ENCODE assay signal across 9 mouse cellular contexts in the genomic region with DNA sequence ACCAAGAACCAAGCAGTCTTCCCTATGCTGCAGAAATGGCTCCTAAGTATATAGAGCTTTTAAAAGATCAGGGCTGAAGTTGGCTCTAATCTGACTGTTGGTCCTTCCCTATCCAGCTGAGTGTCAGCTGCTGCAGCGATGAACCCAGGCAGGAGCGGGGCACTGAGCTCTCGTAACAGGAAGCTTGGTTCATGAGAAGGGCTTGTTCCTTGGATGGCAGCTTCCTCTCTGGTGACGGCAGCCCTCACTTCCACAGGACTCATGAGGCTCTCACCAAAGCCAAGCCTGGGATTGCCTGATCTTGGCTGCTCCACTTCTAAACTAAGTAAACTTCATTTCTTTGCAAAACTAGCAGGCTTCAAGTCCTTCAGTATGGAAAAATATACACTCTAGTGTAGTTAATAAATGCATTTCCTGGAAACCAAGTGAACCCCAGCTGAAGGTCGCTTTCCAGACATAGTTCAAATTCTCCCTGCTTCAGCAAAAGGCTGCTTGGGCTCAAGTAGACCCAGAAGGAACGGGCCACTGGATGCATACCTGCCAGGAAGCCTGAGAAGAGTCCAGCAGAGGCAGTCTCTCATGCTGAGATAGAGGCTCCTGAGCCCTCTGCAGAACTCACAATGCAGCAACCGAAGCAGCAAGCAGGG. TPM values are rescaled to one million over a fixed set of nuclear protein-coding genes. Genes with fewer than 3 reads are reported as not detected.
A peak's percentile ranks its signal among the peaks of the same experiment; 100 is the strongest.
DNase-seq lines count a peak whose midpoint lies in the region; ATAC-seq and TF ChIP-seq lines count a peak whose summit lies in the region.
"Had no signal": no experiment of that assay in that cellular context is flagged by ENCODE, and none has a peak within 500 bp of the region (broad histone marks: within the 10 kb centered on the region; RNA-seq: fewer than 3 reads in every experiment).

No protein-coding gene starts in this region.

- ATAC-seq in intestine, postnatal 0 days = no peak

- DNase-seq in thymus, postnatal 0 days (ENCODE audit: low spot score) = peak; percentile 8
- DNase-seq in thymus, postnatal 25 days = no peak
- DNase-seq in liver = peak; percentile 38
- DNase-seq in skeletal muscle tissue, adult 2 months (ENCODE audit: low read depth, low spot score) = peak; percentile 46
- no peak for DNase-seq in cerebellum, postnatal 4 days (ENCODE audit: low spot score in 2 of 2)
- no peak for DNase-seq in right cerebral cortex, adult 2 months (ENCODE audit: low spot score in 2 of 2)
- DNase-seq in midbrain, embryonic 10.5 days (ENCODE audit: low spot score) = no peak

- no peaks in the 10 kb centered on the region; the same call in 1 of the 2 replicates for H3K36me3 ChIP-seq in intestine, postnatal 0 days (ENCODE audit: control insufficient read depth, insufficient read depth)
- H3K36me3 ChIP-seq in midbrain, embryonic 10.5 days = no peaks in the 10 kb centered on the region

- no peak for TF ChIP-seq CTCF in intestine, postnatal 0 days (IDR thresholded peaks at IDR 0.05; ENCODE audit: low read depth)

- no peaks in the 10 kb centered on the region for H3K27me3 ChIP-seq in intestine, postnatal 0 days (replicated peaks; ENCODE audit: control insufficient read depth, insufficient read depth, low read length)
- no peaks in the 10 kb centered on the region for H3K27me3 ChIP-seq in midbrain, embryonic 10.5 days (ENCODE audit: low read depth, poor library complexity, severe bottlenecking)

- H3K4me1 ChIP-seq in intestine, postnatal 0 days (replicated peaks; ENCODE audit: control insufficient read depth, insufficient read depth, low read length) = no peaks in the 10 kb centered on the region
- H3K4me1 ChIP-seq in midbrain, embryonic 10.5 days = no peaks in the 10 kb centered on the region

- 0 out of 2 replicates have a peak overlapping the region, but pooled peaks have one; percentile 0 for H3K27ac ChIP-seq in intestine, postnatal 0 days (ENCODE audit: low read depth, low read length)
- H3K27ac ChIP-seq in midbrain, embryonic 10.5 days (replicated peaks) = no peak overlapping the region

- H3K9ac ChIP-seq in intestine, postnatal 0 days (ENCODE audit: low read depth, low read length) = no peak overlapping the region

- H3K4me3 ChIP-seq in intestine, postnatal 0 days (ENCODE audit: low read depth, low read length) = no peak overlapping the region
- no peak overlapping the region for H3K4me3 ChIP-seq in midbrain, embryonic 10.5 days
- H3K4me3 ChIP-seq: myocyte had no signal

- WGBS in intestine, postnatal 0 days = 53% methylated on average over 7 of the region's 7 CpGs
- 79% methylated on average over 7 of the region's 7 CpGs for WGBS in midbrain, embryonic 10.5 days

- no peak overlapping the region for H3K4me2 ChIP-seq in intestine, postnatal 0 days (replicated peaks; ENCODE audit: low read depth)

- no peaks in the 10 kb centered on the region for H3K9me3 ChIP-seq in intestine, postnatal 0 days (ENCODE audit: control insufficient read depth)
- no peaks in the 10 kb centered on the region for H3K9me3 ChIP-seq in midbrain, embryonic 10.5 days (replicated peaks)

RNA-seq across cellular contexts. Expression of gene Lpin2, which starts 54.8 kb away (rescaled TPM):
- 18.2 and 19.8 TPM in 2 replicates for polyA plus RNA-seq in thymus, postnatal 0 days (2015; fragmentation: Nextera tagmentation; extraction: Ambion mirVana)
- polyA plus RNA-seq in intestine, postnatal 0 days (2015; fragmentation: Nextera tagmentation; extraction: Ambion mirVana) = 22.2 and 24.8 TPM in 2 replicates
- polyA plus RNA-seq in midbrain, embryonic 10.5 days (2016; fragmentation: Nextera tagmentation; extraction: Ambion mirVana) = 34.5 and 37.3 TPM in 2 replicates

Comparison
In these comparisons a context has a peak if more than half of its experiments do, and no peak if none do; other contexts are left out.
1. DNase-seq: peak in thymus, postnatal 0 days (single experiment), liver (single experiment) and skeletal muscle tissue, adult 2 months (single experiment); none in thymus, postnatal 25 days (single experiment), cerebellum, postnatal 4 days (0 of 2), right cerebral cortex, adult 2 months (0 of 2) and midbrain, embryonic 10.5 days (single experiment).